Mouse (Mus musculus) lung, postnatal 10 days (tissue): ENCODE results near the gene Rfx3.

ENCODE experiments used
- DNase-seq: peaks from one replicate; pipeline ENCODE4 v3.0.0; 2021

Rfx3 gene

GRCm38 (mm10) chr19:28010471-28011395, at the start of gene Rfx3:
TSS of gene Rfx3 (minus strand) at chr19:28011166.
- peak; percentile 47 for DNase-seq

DNA sequence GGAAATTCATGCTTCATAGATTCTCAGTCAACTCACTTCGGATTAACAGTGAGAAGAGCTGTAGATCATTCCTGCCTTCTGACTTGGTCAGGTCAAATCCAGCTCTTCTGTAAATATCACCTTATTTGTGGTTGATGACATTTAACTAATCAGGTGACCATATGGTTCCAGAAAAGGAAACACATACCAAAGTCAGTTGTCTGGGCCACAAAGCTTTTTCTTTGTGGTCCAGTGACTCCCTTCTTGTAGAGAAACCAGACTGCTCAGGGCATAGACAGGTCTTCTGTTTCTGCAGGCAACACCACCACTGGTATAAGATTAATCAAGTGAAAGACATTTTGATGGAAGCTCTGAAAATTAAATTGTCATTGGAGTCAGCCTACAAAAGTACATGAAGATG, 41.1 kb upstream of the Rfx3 start:
- DNase-seq: no peak

DNA sequence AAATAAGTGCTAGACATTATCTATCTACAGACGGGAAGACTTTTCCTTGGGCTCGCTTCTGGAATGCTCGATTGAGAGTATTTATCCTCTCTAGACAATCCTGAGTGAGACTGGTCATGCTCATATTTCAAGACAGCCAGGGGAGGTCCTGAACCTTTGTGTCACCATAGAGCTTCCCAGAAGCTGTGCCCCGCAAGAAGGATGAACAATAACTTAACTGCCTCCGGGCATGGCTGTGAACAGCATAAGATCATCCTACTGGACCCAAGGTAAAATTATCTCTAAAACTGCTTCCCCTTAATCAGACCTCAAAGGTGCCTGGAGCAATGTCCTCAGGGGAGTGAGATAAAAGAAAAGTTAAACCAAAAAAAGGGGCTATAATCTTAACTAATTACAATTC, 40.6 kb upstream of the Rfx3 start:
- DNase-seq: no peak

- no peak for DNase-seq
Observed at GRCm38 (mm10) chr19:28049280-28049679, 38.3 kb upstream of the Rfx3 start.

DNA sequence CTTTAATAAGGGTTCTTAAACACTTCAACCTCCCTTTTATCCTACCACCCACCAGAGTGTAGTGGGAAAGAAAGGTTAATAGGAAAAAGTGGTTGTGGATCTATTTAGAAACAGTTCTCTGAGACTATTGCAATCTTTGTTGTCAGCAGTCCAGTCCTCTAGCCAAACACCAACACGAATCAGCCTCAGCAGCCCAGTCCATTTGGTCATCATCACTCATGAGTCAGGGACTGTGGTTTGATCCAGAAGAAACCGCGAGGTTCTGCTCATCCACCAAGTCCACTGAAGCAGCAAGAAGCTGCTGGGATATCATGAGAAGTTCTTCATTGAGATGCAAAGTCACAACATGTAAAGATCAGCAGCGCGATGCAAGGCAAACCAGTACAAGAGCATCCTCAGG, 35.8 kb upstream of the Rfx3 start:
- no peak for DNase-seq

- DNase-seq: no peak
Observed at GRCm38 (mm10) chr19:28044950-28045349, 34.0 kb upstream of the Rfx3 start.

DNA sequence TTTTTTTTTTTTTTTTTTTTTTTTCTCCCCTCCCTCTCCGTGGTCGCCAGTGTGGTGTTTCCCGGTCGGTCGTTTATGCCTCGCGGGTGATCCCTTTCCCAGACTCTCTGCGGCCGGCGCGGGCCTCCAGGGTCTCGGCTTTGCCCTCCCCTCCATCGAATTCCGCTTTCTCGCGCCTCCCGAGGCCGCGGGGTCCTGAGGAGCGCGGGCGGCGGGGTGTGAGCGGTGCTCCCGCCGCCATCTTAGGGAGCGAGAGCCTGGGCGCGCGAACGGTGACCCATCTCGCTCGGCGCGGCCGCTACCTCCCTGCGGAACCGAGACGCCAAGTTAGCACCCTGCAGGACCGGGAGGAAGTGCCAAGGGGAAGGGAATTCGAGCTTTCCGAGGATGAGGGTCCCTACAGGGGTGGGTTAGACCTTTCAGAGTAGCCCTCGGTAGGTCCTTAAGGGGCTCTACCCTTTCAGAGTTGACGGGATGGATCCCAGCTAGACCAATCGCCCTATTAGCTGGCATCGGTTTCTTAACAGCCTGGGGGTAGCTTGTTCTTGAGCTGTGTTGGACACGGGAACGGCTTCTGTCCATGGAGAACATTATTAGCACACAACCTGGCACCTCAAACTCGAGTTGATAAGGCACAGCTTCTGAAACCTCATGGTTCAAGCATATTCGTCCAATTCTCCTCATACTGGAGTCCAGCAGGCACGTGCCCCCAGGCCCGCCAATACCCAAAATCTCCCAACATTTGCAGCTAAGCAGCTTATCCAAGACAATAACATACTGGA, 943 bp upstream of the Rfx3 start:
- peak; percentile 72 for DNase-seq

- DNase-seq: peak; percentile 96
Observed at GRCm38 (mm10) chr19:28011396-28011717, 391 bp upstream of the Rfx3 start.

DNA sequence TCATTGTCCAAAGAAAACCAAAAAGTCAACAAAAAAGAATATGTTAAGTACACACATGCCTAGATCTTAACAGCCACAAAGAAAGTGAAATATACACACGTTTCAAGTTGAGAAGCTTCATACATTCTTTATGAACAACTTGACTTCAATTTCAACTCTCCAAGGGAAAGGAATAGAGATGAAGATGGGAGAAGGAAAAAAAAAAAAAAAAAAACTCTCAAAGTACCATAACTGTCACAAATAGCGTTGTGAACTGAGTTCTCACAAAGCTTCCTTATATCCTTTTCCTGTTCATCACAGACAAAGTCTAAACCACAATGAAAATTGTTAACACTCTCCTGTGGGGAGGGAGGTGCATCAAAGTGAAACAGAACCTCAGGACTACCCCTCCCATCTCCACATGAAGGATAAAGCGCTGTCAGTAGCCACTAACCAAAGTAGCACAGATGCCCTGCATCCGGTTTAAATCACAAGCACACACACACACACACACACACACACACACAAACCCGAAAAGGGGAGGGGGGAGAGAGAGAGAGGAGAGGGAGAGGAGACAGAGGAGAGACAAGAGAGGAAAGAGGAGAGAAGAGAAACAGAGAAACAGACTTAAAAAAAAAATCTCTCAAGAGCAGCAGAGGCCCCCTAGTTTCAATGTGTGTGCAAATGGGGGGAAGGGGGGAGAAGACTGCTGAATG, 1.2 kb downstream of the Rfx3 start:
- DNase-seq: peak; percentile 62

- DNase-seq: no peak
Observed at GRCm38 (mm10) chr19:28004190-28004589, 6.8 kb downstream of the Rfx3 start.

DNA sequence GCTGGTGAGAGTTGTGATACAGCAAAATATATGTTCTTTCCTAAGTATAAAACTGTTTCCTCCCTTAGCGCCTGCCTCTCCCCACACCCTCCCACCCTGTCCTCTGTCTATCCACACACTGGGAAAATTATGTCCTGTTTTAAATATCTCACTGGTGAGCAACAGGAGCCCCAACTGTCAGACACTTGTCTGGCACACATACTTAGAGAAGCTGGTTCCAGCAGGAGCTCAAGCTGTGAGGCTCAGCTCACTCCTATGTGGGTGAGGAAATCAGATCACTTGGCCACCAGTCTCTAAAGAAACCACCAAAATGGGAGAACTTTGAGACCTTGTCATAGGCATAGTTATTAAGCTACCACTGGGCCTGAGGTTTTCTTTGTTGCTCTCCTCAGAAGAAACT, 7.5 kb downstream of the Rfx3 start:
- DNase-seq: peak; percentile 19

DNA sequence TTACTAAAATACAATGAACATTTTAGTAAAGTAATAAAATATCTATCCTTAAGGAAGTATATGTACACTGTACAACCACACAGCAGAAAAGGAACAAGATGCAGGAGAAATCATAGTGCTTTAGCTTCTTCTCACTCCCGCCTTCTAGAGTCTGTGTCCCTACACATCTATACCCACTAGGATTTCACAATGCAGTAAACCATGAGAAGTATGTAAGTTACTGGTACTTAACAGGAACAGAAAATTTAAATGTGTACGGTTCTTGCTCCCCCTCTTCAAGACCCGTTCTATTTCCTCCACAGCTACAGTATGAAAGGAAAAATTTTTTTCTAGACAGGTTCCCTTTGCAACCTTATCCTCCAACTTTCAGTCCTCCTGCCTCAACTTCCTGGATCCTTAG, 8.3 kb downstream of the Rfx3 start:
- DNase-seq: no peak

DNA sequence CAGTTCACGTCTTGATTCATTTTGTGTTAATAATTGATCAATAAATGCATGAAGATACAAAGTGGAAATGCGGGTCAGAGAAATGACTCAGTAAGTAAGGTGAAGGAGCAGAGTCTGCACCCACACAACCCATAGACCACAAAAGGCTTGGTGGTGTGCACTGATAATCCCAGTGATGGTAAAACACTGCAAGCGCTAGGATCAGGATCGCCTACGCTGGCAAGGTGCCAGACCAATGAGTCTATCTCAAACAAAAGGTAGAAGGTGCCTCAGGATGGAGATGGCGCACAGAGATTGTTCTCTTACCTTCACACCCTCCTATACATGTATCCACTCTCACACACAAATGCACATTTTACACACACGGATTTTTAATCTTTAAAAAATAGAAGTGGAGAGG, 18.2 kb downstream of the Rfx3 start:
- no peak for DNase-seq

DNA sequence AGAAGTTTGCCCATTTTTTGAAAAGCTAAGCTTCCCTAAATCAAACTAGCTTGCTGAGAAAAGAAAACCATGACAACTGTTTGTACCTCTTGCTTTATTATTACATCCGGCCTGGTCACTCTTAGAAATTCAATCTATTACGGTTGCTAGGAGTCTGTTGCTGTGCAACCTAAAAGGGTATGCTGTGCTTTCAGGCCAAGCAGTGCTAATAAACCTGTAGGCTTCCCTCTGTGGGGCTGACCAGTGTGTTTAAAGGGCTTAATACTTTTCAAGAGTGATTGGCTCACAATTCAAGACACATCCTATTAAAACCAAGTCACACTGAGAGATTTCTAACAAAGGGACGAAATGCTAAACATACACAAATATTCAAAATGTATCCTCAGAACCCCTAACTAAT, 22.2 kb downstream of the Rfx3 start:
- no peak for DNase-seq

- no peak for DNase-seq
Observed at GRCm38 (mm10) chr19:27967590-27967989, 43.4 kb downstream of the Rfx3 start.

DNA sequence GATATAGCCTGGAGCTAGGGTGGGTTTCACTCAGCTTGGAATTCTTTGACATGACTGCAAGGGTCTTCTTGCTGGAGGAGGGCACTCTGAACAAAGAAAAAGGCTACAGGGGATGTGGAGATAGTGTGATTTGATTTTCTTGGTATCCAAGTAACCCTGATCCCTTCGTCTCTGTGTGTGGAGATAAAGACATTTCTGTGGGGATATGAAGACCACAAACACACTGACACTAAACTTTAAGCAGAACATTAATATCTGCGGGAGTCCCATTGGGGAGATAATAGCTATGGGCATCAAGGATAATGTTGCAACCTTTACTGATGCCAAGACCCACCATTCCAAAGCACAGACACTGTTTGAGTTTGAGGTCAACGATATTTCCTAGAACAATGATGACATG, 49.7 kb downstream of the Rfx3 start:
- DNase-seq: no peak

GRCm38 (mm10) chr19:27935453-27935852, 75.5 kb downstream of the Rfx3 start:
- DNase-seq: no peak

GRCm38 (mm10) chr19:27931136-27931535, 79.8 kb downstream of the Rfx3 start:
- no peak for DNase-seq

GRCm38 (mm10) chr19:27926378-27926777, 84.6 kb downstream of the Rfx3 start:
- no peak for DNase-seq

DNA sequence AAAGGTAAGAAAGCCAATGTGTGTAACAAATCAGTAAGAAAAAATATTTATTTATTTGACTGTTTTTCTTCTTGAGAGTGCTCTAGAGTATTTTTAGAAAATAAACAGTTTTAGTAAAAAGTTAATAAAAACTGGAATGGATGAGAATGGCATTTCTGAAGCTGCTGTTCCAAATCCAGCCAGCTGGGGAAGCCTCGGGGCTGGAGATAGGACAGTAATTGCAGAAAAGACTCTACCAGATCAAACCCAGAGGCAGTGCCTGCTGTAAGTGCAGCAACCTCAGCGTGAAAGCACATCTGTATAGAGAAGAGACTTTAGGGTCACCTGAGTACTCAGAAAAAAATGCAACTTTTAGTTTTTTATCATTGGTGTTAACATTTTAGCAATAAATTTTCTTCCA, 91.9 kb downstream of the Rfx3 start:
- peak; percentile 5 for DNase-seq

DNA sequence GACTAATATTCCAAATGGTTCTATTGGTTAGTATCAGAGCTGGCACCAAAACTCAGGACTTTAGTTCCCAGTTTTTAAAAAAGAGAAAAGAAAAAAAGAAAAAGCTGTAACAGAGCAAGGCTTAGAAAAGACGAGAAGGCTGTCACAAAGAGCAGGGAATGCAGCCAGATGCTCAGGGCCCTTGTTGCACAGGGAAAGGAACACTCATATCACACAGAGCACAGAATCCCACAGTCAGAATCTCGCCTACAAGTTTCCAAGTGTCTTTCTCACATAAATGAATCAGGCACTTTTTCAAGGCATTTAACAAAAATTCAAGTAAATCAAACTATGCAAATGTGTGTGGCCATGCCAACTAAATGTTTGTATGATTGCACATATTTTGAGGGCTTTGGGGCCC, 94.5 kb downstream of the Rfx3 start:
- DNase-seq: no peak

GRCm38 (mm10) chr19:27906976-27907375, 104.0 kb downstream of the Rfx3 start:
- DNase-seq: no peak

DNA sequence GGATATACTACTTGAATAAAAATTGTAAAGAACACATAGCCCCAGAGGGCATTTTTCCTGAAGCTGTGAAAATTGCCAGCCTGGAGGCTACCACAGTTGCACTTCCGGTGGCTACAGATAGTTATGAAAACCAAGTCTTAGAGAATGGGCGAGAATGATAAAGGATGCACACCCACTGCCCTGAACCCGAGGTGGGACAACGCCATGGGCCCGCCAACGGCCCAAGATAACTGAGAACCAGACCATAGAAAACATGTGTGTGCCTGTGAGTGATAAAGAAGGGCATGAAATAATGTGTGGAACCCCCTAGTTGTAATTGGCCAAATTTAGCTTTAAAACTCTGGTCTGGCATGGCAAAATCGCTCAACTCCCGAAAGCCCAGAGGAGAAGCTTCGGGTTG, 105.0 kb downstream of the Rfx3 start:
- DNase-seq: no peak

GRCm38 (mm10) chr19:27905172-27905571, 105.8 kb downstream of the Rfx3 start:
- no peak for DNase-seq
